Mouse (Mus musculus) myocyte (in vitro differentiated cells): ENCODE measurements around the gene Cpt1c. TPM values are rescaled to one million over a fixed set of nuclear protein-coding genes. Genes with fewer than 3 reads are reported as not detected.

Experiments used
- H3K27me3 ChIP-seq: one replicate; pipeline ENCODE4 v1.6.1; 2011; ENCODE audit not compliant: control insufficient read depth, insufficient read depth, insufficient read length
- H3K36me3 ChIP-seq: one replicate; pipeline ENCODE4 v1.6.1; 2011; ENCODE audit not compliant: control insufficient read depth, insufficient read depth
- H3K4me2 ChIP-seq: one replicate; pipeline ENCODE4 v1.6.1; 2011; ENCODE audit warnings: low read depth, control low read depth
- H3K4me3 ChIP-seq: one replicate; pipeline ENCODE4 v1.5.1; 2011; ENCODE audit warnings: mild to moderate bottlenecking, control low read depth, moderate library complexity
- H3K79me2 ChIP-seq: one replicate; pipeline ENCODE4 v1.6.1; 2011; ENCODE audit not compliant: control insufficient read depth, insufficient read depth
- H3ac ChIP-seq: one replicate; pipeline ENCODE4 v1.6.1; 2011; ENCODE audit not compliant: control insufficient read depth, insufficient read length
- CEBPB ChIP-seq: IDR thresholded peaks from 2 replicates; pipeline ENCODE4 v1.6.1; 2011; ENCODE audit warnings: mild to moderate bottlenecking, moderate library complexity; ENCODE audit not compliant: poor library complexity, insufficient read depth, severe bottlenecking
- E2F4 ChIP-seq: IDR thresholded peaks from one replicate; pipeline ENCODE4 v1.6.1; 2011; ENCODE audit warnings: mild to moderate bottlenecking, control low read depth, moderate library complexity; ENCODE audit not compliant: insufficient read depth
- MAX ChIP-seq: IDR thresholded peaks from one replicate; pipeline ENCODE4 v1.6.1; 2011; ENCODE audit warnings: low read depth, mild to moderate bottlenecking, control low read depth
- MYOD1 ChIP-seq, 3 experiments: IDR thresholded peaks; one replicate each; pipeline ENCODE4 v1.6.1; 2011; ENCODE audit warnings: control low read depth in 2 of 3, low read depth in 2 of 3, mild to moderate bottlenecking in 2 of 3, moderate library complexity in 1 of 3; ENCODE audit not compliant: insufficient read length in 2 of 3, control insufficient read depth in 1 of 3
- MYOG ChIP-seq, 3 experiments: IDR thresholded peaks; one replicate each; pipeline ENCODE4 v1.6.1; 2011; ENCODE audit warnings: control low read depth in 2 of 3, low read depth in 2 of 3, mild to moderate bottlenecking in 2 of 3; ENCODE audit not compliant: insufficient read length in 2 of 3, control insufficient read depth in 1 of 3, insufficient read depth in 1 of 3
- POLR2A ChIP-seq: IDR thresholded peaks from one replicate; pipeline ENCODE4 v1.6.1; 2011; ENCODE audit warnings: low read depth, mild to moderate bottlenecking, control low read depth, moderate library complexity; ENCODE audit not compliant: insufficient read length
- POLR2AphosphoS2 ChIP-seq: IDR thresholded peaks from one replicate; pipeline ENCODE4 v1.6.1; 2011; ENCODE audit warnings: low read depth, control low read depth; ENCODE audit not compliant: insufficient read length
- REST ChIP-seq: IDR thresholded peaks from one replicate; pipeline ENCODE4 v1.6.1; 2011; ENCODE audit warnings: mild to moderate bottlenecking, control low read depth, moderate library complexity; ENCODE audit not compliant: insufficient read depth, insufficient read length
- SRF ChIP-seq: IDR thresholded peaks from one replicate; pipeline ENCODE4 v1.6.1; 2011; ENCODE audit warnings: low read depth; ENCODE audit not compliant: control insufficient read depth, insufficient read length
- TCF12 ChIP-seq: IDR thresholded peaks from one replicate; pipeline ENCODE4 v1.6.1; 2011; ENCODE audit warnings: mild to moderate bottlenecking, control low read depth; ENCODE audit not compliant: poor library complexity, insufficient read depth, severe bottlenecking
- TCF3 ChIP-seq: IDR thresholded peaks from one replicate; pipeline ENCODE4 v1.6.1; 2011; ENCODE audit warnings: low read depth, control low read depth; ENCODE audit not compliant: insufficient read length
- USF1 ChIP-seq: IDR thresholded peaks from one replicate; pipeline ENCODE4 v1.6.1; 2011; ENCODE audit warnings: low read depth, mild to moderate bottlenecking, control low read depth, moderate library complexity
- polyA plus RNA-seq: library from polyadenylated mRNA; unstranded; fragments of >200 nt; fragmentation: generic; extraction: Trizol; gene quantifications from one replicate; pipeline ENCODE4 v1.2.1, GENCODE M21; 2012; ENCODE audit warnings: missing spikeins

Cpt1c gene
- polyA plus RNA-seq, 1 experiment, result 2.7 TPM

GRCm38 (mm10) chr7:44986879-44987718 lies 12.4 kb upstream of the Cpt1c start:
- Histone ChIP-seq H3K4me2 (peak overlapping the region; percentile 85), H3K4me3 (peak overlapping the region; percentile 55), H3ac (peak overlapping the region; percentile 83), H3K36me3 (peaks cover 3% of the 10 kb centered on the region), H3K27me3 (no peaks in the 10 kb centered on the region), H3K79me2 (peaks cover 57% of the 10 kb centered on the region)
- TF ChIP-seq TCF3, result no peak
- TF ChIP-seq MYOG (IDR thresholded peaks at IDR 0.05; ENCODE audit: control insufficient read depth in 1 of 3, insufficient read depth in 1 of 3, insufficient read length in 2 of 3, low read depth in 2 of 3), result peak in 1 of 3 experiments; percentile 40
- TF ChIP-seq MYOD1 (IDR thresholded peaks at IDR 0.05; ENCODE audit: control insufficient read depth in 1 of 3, insufficient read length in 2 of 3, low read depth in 2 of 3), result peak in 1 of 3 experiments; percentile 48
- TF ChIP-seq POLR2A, result peak; percentile 60
- no peak for TF ChIP-seq E2F4
- peak; percentile 66 for TF ChIP-seq POLR2AphosphoS2
- TF ChIP-seq TCF12, result no peak
- no peak for TF ChIP-seq USF1

- Histone ChIP-seq H3ac (peak within 1 kb of the TSS; percentile 83), H3K4me3 (peak within 1 kb of the TSS; percentile 55), H3K4me2 (peak within 1 kb of the TSS; percentile 85), H3K27me3 (no peaks in the 10 kb centered on the region), H3K36me3 (peaks cover 6% of the 10 kb centered on the region), H3K79me2 (peaks cover 59% of the 10 kb centered on the region)
- TF ChIP-seq TCF3 (no peak), E2F4 (no peak), MYOD1 (IDR thresholded peaks at IDR 0.05; ENCODE audit: control insufficient read depth in 1 of 3, insufficient read length in 2 of 3, low read depth in 2 of 3) (no peak), POLR2A (peak; percentile 65), POLR2AphosphoS2 (peak; percentile 70), MAX (no peak), USF1 (peak; percentile 14)
These were observed 11.7 kb upstream of the Cpt1c start, which contains the start of gene Prmt1 for GRCm38 (mm10) chr7:44986192-44986878. TSS of gene Prmt1 (minus strand) at chr7:44986568.

GRCm38 (mm10) chr7:44985595-44986191 lies 11.0 kb upstream of the Cpt1c start:
- Histone ChIP-seq H3ac (peak overlapping the region; percentile 83), H3K4me2 (peak overlapping the region; percentile 68), H3K4me3 (peak overlapping the region; percentile 55), H3K79me2 (peaks cover 59% of the 10 kb centered on the region), H3K27me3 (no peaks in the 10 kb centered on the region), H3K36me3 (peaks cover 12% of the 10 kb centered on the region)
- TF ChIP-seq SRF, result no peak
- TF ChIP-seq CEBPB, result no peak
- peak; percentile 15 for TF ChIP-seq POLR2A
- TF ChIP-seq MYOG (IDR thresholded peaks at IDR 0.05; ENCODE audit: control insufficient read depth in 1 of 3, insufficient read depth in 1 of 3, insufficient read length in 2 of 3, low read depth in 2 of 3), result peak in 1 of 3 experiments; percentile 1

GRCm38 (mm10) chr7:44984833-44985164 lies 10.1 kb upstream of the Cpt1c start:
- H3K36me3 ChIP-seq, result peaks cover 15% of the 10 kb centered on the region

More at GRCm38 (mm10) chr7:44984833-44985164, 10.1 kb upstream of the Cpt1c start:
- Histone ChIP-seq H3K79me2 (peaks cover 53% of the 10 kb centered on the region), H3K27me3 (no peaks in the 10 kb centered on the region), H3ac (no peak overlapping the region), H3K4me3 (peak overlapping the region; percentile 55), H3K4me2 (peak overlapping the region; percentile 68)
- TF ChIP-seq REST (no peak), MYOD1 (IDR thresholded peaks at IDR 0.05; ENCODE audit: control insufficient read depth in 1 of 3, insufficient read length in 2 of 3, low read depth in 2 of 3) (no peak), CEBPB (no peak), TCF12 (no peak), SRF (no peak), E2F4 (no peak), POLR2A (no peak), MAX (no peak), POLR2AphosphoS2 (no peak), MYOG (IDR thresholded peaks at IDR 0.05; ENCODE audit: control insufficient read depth in 1 of 3, insufficient read depth in 1 of 3, insufficient read length in 2 of 3, low read depth in 2 of 3) (no peak), USF1 (no peak)
